ENCODE assay signal across 7 mouse cellular contexts in the genomic region with DNA sequence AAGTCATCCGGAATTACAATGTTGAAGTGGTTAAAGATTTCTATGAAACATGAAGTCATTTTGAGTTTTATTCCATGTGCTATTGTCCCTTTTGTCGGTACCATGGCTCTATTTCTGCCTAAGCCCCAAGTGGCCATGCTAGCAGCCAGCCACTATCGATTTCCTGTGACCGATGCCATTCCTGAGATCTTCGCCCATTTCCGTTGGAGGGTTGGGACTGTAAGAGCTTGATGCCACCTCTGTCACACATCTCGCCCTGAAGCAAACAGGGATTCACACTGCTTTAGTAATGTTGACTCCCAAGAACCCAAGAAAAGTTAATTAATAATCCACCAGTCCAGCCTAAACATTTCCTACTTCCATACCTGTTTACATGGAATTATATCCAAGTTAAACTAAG. TPM values are rescaled to one million over a fixed set of nuclear protein-coding genes. Genes with fewer than 3 reads are reported as not detected.
DNase-seq lines count a peak whose midpoint lies in the region; ATAC-seq and TF ChIP-seq lines count a peak whose summit lies in the region.

No protein-coding gene starts in this region.

- no peak overlapping the region for H3K27ac ChIP-seq in lung, embryonic 14.5 days (ENCODE audit: low read depth)
- no peak overlapping the region for H3K27ac ChIP-seq in embryonic facial prominence, embryonic 13.5 days
- H3K27ac ChIP-seq in limb, embryonic 11.5 days (replicated peaks; ENCODE audit: low read depth, low read length) = no peak overlapping the region
- no peak overlapping the region for H3K27ac ChIP-seq in small intestine, adult 2 months (ENCODE audit: insufficient read depth, low read depth, low read length)

- no peaks in the 10 kb centered on the region for H3K9me3 ChIP-seq in lung, embryonic 14.5 days (ENCODE audit: low read depth, low read length)
- H3K9me3 ChIP-seq in embryonic facial prominence, embryonic 13.5 days = no peaks in the 10 kb centered on the region
- no peaks in the 10 kb centered on the region for H3K9me3 ChIP-seq in limb, embryonic 11.5 days (ENCODE audit: control insufficient read depth, low read length)

- peaks cover 9% of the 10 kb centered on the region; the same call in 1 of the 2 replicates for H3K4me1 ChIP-seq in lung, embryonic 14.5 days (ENCODE audit: insufficient read depth)
- peaks cover 17% of the 10 kb centered on the region for H3K4me1 ChIP-seq in lung, adult 2 months (ENCODE audit: control insufficient read depth, insufficient read depth, low read length)
- H3K4me1 ChIP-seq in embryonic facial prominence, embryonic 13.5 days = peaks cover 24% of the 10 kb centered on the region
- H3K4me1 ChIP-seq in limb, embryonic 11.5 days (ENCODE audit: control insufficient read depth, insufficient read depth, low read length) = peaks cover 4% of the 10 kb centered on the region; the same call in 1 of the 2 replicates
- H3K4me1 ChIP-seq in small intestine, adult 2 months (ENCODE audit: control insufficient read depth, insufficient read depth, insufficient read length, low read length) = peaks cover 6% of the 10 kb centered on the region; the same call in 1 of the 2 replicates

- H3K9ac ChIP-seq in lung, embryonic 14.5 days = peak overlapping the region; percentile 100; the same call in 1 of the 2 replicates
- peak overlapping the region; percentile 58 for H3K9ac ChIP-seq in embryonic facial prominence, embryonic 13.5 days
- H3K9ac ChIP-seq in limb, embryonic 11.5 days (ENCODE audit: low read length) = no peak overlapping the region

- H3K27me3 ChIP-seq in lung, embryonic 14.5 days (ENCODE audit: insufficient read depth, low read length) = no peaks in the 10 kb centered on the region
- H3K27me3 ChIP-seq in embryonic facial prominence, embryonic 13.5 days = no peaks in the 10 kb centered on the region
- no peaks in the 10 kb centered on the region for H3K27me3 ChIP-seq in limb, embryonic 11.5 days (ENCODE audit: control insufficient read depth, insufficient read depth, low read length)
- H3K27me3 ChIP-seq in small intestine, adult 2 months (ENCODE audit: control insufficient read depth, insufficient read depth, low read length) = no peaks in the 10 kb centered on the region

- 73% methylated on average over 7 of the region's 7 CpGs for WGBS in lung, embryonic 14.5 days
- 21% methylated on average over 7 of the region's 7 CpGs for WGBS in lung, adult 2 months
- 72% methylated on average over 7 of the region's 7 CpGs for WGBS in embryonic facial prominence, embryonic 13.5 days
- 93% methylated on average over 7 of the region's 7 CpGs for WGBS in limb, embryonic 11.5 days
- 24% methylated on average over 7 of the region's 7 CpGs for WGBS in small intestine, adult 2 months

- no peak for ATAC-seq in lung, embryonic 14.5 days (ENCODE audit: insufficient read depth)
- ATAC-seq in embryonic facial prominence, embryonic 13.5 days (ENCODE audit: insufficient number of reproducible peaks, insufficient read depth, low FRiP score, low TSS enrichment, low read depth) = no peak
- no peak for ATAC-seq in limb, embryonic 11.5 days (ENCODE audit: insufficient number of reproducible peaks, low FRiP score, low TSS enrichment, low read depth)

- no peak for TF ChIP-seq CTCF in lung, embryonic 14.5 days (IDR thresholded peaks at IDR 0.05; ENCODE audit: low read depth)
- TF ChIP-seq CTCF in lung, adult 2 months (IDR thresholded peaks at IDR 0.05; ENCODE audit: insufficient read depth, low read length) = no peak
- TF ChIP-seq CTCF in small intestine, adult 2 months (IDR thresholded peaks at IDR 0.05; ENCODE audit: extremely low read depth, insufficient read length, insufficient replicate concordance, low read depth, low read length) = peak; percentile 11; the same call in 1 of the 2 replicates

- H3K4me3 ChIP-seq in lung, embryonic 14.5 days (ENCODE audit: low read depth, low read length) = peak overlapping the region; percentile 100
- no peak overlapping the region for H3K4me3 ChIP-seq in lung, adult 2 months (replicated peaks; ENCODE audit: extremely low read depth, low read depth, low read length)
- peak overlapping the region; percentile 21 for H3K4me3 ChIP-seq in embryonic facial prominence, embryonic 13.5 days
- peak overlapping the region; percentile 20; the same call in 1 of the 2 replicates for H3K4me3 ChIP-seq in limb, embryonic 11.5 days (ENCODE audit: low read depth, low read length)
- peak overlapping the region; percentile 32; the same call in 1 of the 2 replicates for H3K4me3 ChIP-seq in small intestine, adult 2 months (ENCODE audit: low read depth, low read length)

- no peak for DNase-seq in lung, embryonic 14.5 days
- no peak for DNase-seq in lung, adult 2 months
- DNase-seq in limb, embryonic 11.5 days (ENCODE audit: low spot score) = no peak
- no peak for DNase-seq in spleen, postnatal 4 days (ENCODE audit: low spot score in 2 of 2)
- no peak for DNase-seq in frontal cortex, postnatal 36 days (ENCODE audit: low spot score in 2 of 2)

- H3K4me2 ChIP-seq in lung, embryonic 14.5 days = peak overlapping the region; percentile 96
- H3K4me2 ChIP-seq in embryonic facial prominence, embryonic 13.5 days = peak overlapping the region; percentile 87
- H3K4me2 ChIP-seq in limb, embryonic 11.5 days (ENCODE audit: low read depth, severe bottlenecking) = peak overlapping the region; percentile 17; the same call in 1 of the 2 replicates

- peaks cover 58% of the 10 kb centered on the region for H3K36me3 ChIP-seq in lung, embryonic 14.5 days (ENCODE audit: insufficient read depth)
- H3K36me3 ChIP-seq in embryonic facial prominence, embryonic 13.5 days = peaks cover 39% of the 10 kb centered on the region
- peaks cover 17% of the 10 kb centered on the region for H3K36me3 ChIP-seq in limb, embryonic 11.5 days (ENCODE audit: control insufficient read depth, insufficient read depth, low read length)
- peaks cover 32% of the 10 kb centered on the region for H3K36me3 ChIP-seq in small intestine, adult 2 months (ENCODE audit: control insufficient read depth, insufficient read depth, low read length)

- TF ChIP-seq POLR2A in lung, adult 2 months (IDR thresholded peaks at IDR 0.05; ENCODE audit: borderline replicate concordance, extremely low read depth, low read depth, low read length) = no peak
- no peak for TF ChIP-seq POLR2A in small intestine, adult 2 months (IDR thresholded peaks at IDR 0.05; ENCODE audit: low read depth, low read length)

RNA-seq across cellular contexts. Expression of a gene that starts 2.4 kb away (rescaled TPM):
- 563 and 569 TPM in 2 replicates for polyA plus RNA-seq in lung, embryonic 14.5 days (2014; fragmentation: Nextera tagmentation; extraction: Ambion mirVana)
- 65.2 and 81.0 TPM in 2 replicates for polyA plus RNA-seq in lung, adult 2 months (2012; rRNA removed)
- polyA plus RNA-seq in embryonic facial prominence, embryonic 13.5 days (2015; fragmentation: Nextera tagmentation; extraction: Ambion mirVana) = 862 and 870 TPM in 2 replicates
- 723 and 726 TPM in 2 replicates for polyA plus RNA-seq in limb, embryonic 11.5 days (2014; fragmentation: Nextera tagmentation; extraction: Ambion mirVana)
- polyA plus RNA-seq in small intestine, adult 2 months (2012; rRNA removed) = 35.4 and 49.5 TPM in 2 replicates

RNA-seq across cellular contexts. Expression of a gene that starts 18.6 kb away (rescaled TPM):
- 73.6 and 77.3 TPM in 2 replicates for polyA plus RNA-seq in lung, embryonic 14.5 days (2014; fragmentation: Nextera tagmentation; extraction: Ambion mirVana)
- polyA plus RNA-seq in lung, adult 2 months (2012; rRNA removed) = 15.8 and 19.9 TPM in 2 replicates
- 90.3 and 95.8 TPM in 2 replicates for polyA plus RNA-seq in embryonic facial prominence, embryonic 13.5 days (2015; fragmentation: Nextera tagmentation; extraction: Ambion mirVana)
- 81.0 and 89.2 TPM in 2 replicates for polyA plus RNA-seq in limb, embryonic 11.5 days (2014; fragmentation: Nextera tagmentation; extraction: Ambion mirVana)
- 3.0 and 7.1 TPM in 2 replicates for polyA plus RNA-seq in small intestine, adult 2 months (2012; rRNA removed)

RNA-seq across cellular contexts. Expression of a gene that starts 33.7 kb away (rescaled TPM):
- 37.5 and 40.9 TPM in 2 replicates for polyA plus RNA-seq in lung, embryonic 14.5 days (2014; fragmentation: Nextera tagmentation; extraction: Ambion mirVana)
- 40.6 and 42.8 TPM in 2 replicates for polyA plus RNA-seq in lung, adult 2 months (2012; rRNA removed)
- 35.4 and 39.3 TPM in 2 replicates for polyA plus RNA-seq in embryonic facial prominence, embryonic 13.5 days (2015; fragmentation: Nextera tagmentation; extraction: Ambion mirVana)
- 33.0 and 34.9 TPM in 2 replicates for polyA plus RNA-seq in limb, embryonic 11.5 days (2014; fragmentation: Nextera tagmentation; extraction: Ambion mirVana)
- 32.2 and 40.3 TPM in 2 replicates for polyA plus RNA-seq in small intestine, adult 2 months (2012; rRNA removed)

RNA-seq across cellular contexts. Expression of a gene that starts 33.8 kb away (rescaled TPM):
- 396 and 414 TPM in 2 replicates for polyA plus RNA-seq in lung, embryonic 14.5 days (2014; fragmentation: Nextera tagmentation; extraction: Ambion mirVana)
- polyA plus RNA-seq in lung, adult 2 months (2012; rRNA removed) = 203 and 218 TPM in 2 replicates
- polyA plus RNA-seq in embryonic facial prominence, embryonic 13.5 days (2015; fragmentation: Nextera tagmentation; extraction: Ambion mirVana) = 383 and 419 TPM in 2 replicates
- 408 and 417 TPM in 2 replicates for polyA plus RNA-seq in limb, embryonic 11.5 days (2014; fragmentation: Nextera tagmentation; extraction: Ambion mirVana)
- 162 and 200 TPM in 2 replicates for polyA plus RNA-seq in small intestine, adult 2 months (2012; rRNA removed)

RNA-seq across cellular contexts. Expression of a gene that starts 50.8 kb away (rescaled TPM):
- polyA plus RNA-seq in lung, embryonic 14.5 days (2014; fragmentation: Nextera tagmentation; extraction: Ambion mirVana) = 11.0 and 16.6 TPM in 2 replicates
- 5.1 and 6.5 TPM in 2 replicates for polyA plus RNA-seq in lung, adult 2 months (2012; rRNA removed)
- polyA plus RNA-seq in embryonic facial prominence, embryonic 13.5 days (2015; fragmentation: Nextera tagmentation; extraction: Ambion mirVana) = 20.4 and 21.7 TPM in 2 replicates
- 20.5 and 21.9 TPM in 2 replicates for polyA plus RNA-seq in limb, embryonic 11.5 days (2014; fragmentation: Nextera tagmentation; extraction: Ambion mirVana)
- polyA plus RNA-seq in small intestine, adult 2 months (2012; rRNA removed) = 0.42 and 0.74 TPM in 2 replicates

Comparison
In these comparisons a context has a peak if more than half of its experiments do, and no peak if none do; other contexts are left out.
1. H3K4me2 ChIP-seq: peak in every context shown above with its lines; median percentile 96 in lung, embryonic 14.5 days; 87 in embryonic facial prominence, embryonic 13.5 days; 17 in limb, embryonic 11.5 days.